Mouse (Mus musculus): Measurements from ENCODE around the gene Osbpl9.

Osbpl9 gene

DNA sequence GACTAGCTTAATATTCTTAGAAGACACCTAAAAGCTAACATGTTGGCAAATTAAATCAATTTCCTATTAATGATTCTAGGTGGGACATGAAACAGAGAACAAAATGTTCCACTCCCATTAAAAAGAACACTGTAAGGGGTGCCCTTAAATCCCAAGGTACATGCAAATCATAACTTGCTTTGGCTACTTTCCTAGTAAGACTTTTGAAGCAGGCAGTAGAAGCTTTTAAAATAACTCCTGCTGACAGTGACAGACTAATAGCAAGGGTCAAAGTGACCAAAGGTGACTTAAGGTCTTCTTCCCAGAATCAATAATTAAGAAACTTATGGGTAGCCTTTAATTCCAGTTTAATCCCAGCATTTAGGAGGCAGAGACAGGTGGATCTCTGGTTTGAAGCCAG, 95.5 kb downstream of the Osbpl9 start:
- no peak for DNase-seq (ENCODE audit: extremely low read depth, low read depth)

DNA sequence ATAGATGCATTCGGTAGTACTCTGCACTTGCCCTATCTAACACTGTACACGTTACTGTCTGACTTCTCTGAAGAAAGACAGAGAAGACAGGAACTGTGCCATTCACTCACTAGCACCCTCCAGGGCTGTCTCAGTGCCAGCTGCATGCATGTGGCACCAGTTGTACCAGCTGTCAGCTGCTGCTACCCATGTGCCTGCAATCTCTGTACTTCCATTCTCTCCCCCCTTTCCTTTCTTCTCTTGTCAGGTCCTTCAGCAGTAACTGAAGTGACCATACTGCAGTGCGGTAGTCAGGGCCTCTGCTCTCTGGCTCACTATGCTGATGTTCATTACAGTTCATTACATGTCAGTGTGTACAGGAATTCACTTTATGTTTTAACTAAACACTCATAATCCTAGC, 96.0 kb downstream of the Osbpl9 start:
- no peak for DNase-seq (ENCODE audit: extremely low read depth, low read depth)

DNA sequence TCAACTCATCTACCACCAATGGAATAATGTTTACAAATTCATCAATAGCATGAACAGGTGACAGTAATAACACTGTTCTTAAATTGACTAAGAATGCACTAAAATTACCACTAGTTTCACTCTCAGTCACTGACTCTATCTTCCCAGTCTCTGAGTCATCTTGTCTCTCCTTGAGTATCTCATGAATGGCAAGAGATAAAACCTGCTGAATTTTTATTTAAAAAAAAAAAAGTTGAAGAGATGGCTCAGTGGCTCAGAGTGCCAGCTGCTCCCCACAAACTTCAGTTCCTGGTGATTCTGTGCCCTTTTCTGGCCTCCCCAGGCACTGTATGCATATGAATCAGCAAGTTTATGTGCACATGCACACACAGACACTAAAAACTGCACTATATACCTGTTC, 96.8 kb downstream of the Osbpl9 start:
- DNase-seq (ENCODE audit: extremely low read depth, low read depth) = no peak

DNA sequence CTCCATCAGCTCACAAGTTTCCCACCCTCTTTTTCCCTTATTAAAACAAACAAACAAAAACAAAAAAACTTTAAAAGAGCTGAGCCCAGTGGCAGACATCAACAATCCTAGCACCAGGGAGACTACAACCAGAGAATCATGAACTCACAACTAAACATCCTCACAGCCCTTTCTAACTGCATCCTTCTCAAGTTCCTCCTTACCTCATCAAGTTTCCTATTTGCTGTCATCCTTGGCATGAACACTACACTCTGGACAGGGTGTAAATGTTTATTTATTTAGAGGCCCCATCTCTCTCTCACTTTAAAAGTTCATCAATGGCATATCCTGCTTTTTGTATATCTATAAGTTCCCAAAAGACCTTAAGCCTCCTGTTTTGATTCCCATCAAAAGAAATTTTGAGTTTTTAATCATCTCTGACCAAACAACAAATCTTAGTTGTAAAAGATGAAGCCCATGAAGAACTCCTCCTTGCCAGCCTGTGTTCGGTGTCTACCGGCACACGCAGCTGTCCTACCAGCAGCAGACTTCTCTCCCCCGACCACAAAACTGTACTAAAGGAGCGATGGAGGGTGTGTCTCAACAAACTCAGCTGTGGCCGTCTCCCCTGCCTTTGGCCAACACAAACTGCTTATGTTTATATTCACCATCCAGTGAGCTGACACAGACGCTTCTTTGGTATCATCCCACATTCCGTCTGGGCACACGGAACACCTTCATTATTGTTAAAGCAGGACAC, 98.8 kb downstream of the Osbpl9 start:
- no peak for DNase-seq (ENCODE audit: extremely low read depth, low read depth)

DNA sequence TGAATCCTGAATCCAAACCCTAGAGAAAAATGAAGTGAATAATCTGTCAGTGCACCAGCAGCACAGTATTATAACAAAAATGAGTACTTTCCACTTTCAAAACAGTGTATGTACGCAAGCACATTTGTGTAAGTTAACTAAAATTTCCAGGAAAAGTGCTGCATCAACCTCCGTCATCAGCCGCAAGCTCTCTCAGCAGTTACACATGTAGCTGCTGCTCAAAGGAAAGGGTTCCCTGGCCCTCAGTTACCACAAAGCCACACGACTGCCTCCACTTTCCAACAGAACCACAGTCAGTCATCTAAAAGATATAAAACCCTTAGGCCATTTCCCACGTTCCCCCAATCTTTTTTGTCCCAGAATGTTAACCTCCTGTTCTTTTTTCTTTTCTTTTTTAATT, 99.5 kb downstream of the Osbpl9 start:
- no peak for DNase-seq (ENCODE audit: extremely low read depth, low read depth)

DNA sequence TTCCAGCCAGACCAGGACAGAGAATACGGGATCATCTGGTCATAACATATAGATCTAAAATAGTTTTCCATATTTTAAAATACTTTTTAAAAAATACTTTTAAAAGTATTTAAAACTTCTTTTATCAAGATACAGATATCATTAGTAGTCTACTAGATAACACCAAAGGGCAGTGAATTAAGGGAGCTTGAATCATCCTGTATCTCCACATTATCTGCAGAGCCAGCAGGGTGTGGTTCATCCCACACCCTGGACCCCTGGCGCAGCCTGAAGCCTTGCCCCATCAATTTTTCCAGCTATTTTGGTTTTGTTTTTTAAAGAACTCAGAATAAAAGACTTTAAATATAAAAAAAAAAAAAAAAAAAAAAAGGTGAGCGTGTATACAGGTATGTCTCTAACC, 103.2 kb downstream of the Osbpl9 start:
- no peak for DNase-seq (ENCODE audit: extremely low read depth, low read depth)

DNA sequence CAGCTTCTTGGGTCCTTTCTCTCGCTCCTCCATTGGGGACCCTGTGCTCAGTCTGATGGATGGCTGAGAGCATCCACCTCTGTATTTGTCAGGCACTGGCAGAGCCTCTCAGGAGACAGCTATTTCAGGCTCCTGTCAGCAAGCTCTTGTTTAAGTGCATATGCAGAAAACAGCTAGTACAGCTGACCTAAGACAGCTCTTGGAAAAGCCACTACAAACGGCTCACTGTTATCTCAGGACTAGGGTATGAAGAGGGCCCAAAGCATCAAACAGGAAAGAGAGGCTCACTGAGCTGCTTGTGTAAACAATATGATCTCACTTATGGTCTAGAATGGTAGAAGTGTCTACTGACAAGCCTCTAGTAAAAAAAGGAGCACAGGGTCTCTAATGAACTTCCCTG, 107.8 kb downstream of the Osbpl9 start:
- no peak for DNase-seq (ENCODE audit: extremely low read depth, low read depth)

DNA sequence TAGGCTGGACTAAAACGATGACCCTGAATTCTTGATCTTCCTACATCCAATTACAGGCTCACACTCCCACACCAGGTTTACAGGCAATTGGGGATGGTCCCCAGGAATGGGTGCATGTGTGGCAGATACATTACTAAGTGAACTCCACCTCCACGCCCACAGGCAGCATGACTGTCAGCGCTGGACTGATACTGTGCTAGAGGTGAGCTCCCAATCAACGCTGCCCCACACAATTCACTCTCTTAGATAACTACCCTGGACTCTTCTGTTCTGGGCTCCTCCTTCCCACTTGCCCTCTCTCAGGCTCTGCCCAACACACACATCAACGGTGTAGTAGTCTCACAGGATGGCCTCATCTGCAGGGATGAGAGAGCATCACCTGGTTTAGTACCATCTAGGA, 109.7 kb downstream of the Osbpl9 start:
- DNase-seq (ENCODE audit: extremely low read depth, low read depth) = no peak

DNA sequence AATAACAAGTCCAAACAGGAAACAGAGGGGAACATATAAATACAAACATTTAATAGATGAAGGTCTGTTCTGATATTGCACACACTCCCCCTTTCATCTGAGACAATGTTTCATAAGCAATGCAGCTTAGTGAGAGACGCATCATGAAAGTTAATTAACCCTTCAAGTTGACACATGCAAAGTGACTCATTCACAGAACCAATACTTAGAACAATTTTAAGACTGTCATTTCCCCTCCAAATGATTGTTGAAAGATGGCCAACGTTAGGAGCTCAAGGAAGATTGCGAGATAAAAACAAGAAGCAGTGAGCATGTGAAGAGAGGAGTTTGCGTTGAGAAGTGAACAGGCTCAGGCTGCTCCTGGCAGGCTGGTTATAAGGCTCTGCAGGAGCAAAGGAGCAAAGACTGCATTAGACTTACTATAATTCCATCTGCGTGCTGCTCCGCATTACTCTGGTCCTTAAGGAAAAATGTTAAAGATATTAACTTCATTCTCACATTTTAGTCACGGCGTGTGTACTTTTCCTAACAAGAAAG, 110.8 kb downstream of the Osbpl9 start:
- no peak for DNase-seq (ENCODE audit: extremely low read depth, low read depth)

DNA sequence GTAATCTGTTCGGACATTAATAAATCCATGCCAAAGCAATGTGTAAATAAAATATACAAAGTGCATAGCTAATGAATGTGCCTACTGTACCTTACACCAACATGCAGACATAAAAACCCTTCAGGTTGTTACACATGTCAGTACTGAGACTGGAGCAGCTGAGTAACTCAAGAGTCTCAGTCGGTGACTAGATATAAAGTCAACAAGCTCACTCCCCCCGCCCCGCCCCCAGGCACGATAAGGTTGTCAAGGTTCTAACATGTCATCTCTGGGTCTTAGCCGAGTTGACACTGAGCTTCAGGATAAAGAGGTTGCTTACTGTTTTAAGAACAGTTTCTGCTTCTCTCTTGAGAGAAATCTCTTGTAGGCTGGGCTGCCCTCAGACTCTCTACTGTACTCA, 112.1 kb downstream of the Osbpl9 start:
- peak; percentile 7 for DNase-seq (ENCODE audit: extremely low read depth, low read depth)

DNA sequence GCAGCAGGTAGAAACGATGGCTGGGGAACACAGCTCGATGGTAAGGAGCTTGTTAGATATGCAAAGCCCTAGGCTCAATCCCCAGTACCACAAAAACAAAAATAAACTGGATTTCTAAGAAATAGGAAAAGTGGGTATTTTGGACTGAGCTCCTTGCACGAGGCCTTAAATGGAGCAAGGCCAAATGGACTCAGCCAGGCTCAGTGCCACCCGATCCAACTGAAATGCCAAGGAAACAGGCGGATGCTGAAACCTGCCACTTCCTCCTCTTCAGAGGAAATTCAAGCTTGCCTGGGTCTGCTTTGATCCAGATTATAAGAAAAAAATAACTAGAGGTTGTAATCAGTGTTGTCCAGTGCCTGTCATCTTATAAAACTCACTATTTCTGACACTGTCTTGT, 112.9 kb downstream of the Osbpl9 start:
- DNase-seq (ENCODE audit: extremely low read depth, low read depth) = no peak

DNA sequence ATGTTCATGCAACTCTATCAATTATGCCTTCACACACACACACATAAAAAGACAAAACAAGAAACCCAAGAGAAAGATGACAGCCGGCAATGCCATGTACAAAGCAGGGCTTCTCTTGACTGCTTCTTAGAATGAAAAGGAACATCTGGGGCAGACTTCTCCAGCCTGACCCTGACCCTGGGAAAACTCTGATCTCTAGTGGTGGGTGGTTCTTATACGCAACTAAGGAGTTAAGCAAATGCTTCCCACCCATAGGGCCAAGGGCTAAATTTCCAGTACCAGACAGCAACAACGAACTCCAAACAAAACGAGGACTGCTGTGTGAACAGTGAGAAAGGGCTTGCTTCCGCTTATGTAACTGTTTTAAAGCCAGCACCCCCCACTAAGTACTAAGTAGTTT, 122.0 kb downstream of the Osbpl9 start:
- no peak for DNase-seq (ENCODE audit: extremely low read depth, low read depth)

DNA sequence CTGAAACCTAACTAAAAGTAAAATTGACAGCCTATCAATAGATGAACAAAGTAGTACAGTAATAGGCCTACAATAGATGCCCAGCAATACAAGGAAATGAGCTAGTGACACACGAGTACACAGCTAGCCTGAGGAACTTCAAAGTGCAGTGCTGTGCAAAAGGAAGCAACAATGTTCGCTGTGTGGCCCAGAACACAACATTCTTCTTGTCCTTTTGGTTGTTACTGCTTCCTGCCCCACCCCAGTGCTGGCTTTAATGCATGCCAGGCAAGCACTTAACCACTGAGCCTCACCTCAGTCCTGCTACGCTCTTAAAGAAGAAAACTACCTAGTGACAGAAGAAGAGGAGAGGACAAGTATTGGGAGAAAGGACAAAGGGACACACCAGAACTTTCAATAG, 122.4 kb downstream of the Osbpl9 start:
- no peak for DNase-seq (ENCODE audit: extremely low read depth, low read depth)

DNA sequence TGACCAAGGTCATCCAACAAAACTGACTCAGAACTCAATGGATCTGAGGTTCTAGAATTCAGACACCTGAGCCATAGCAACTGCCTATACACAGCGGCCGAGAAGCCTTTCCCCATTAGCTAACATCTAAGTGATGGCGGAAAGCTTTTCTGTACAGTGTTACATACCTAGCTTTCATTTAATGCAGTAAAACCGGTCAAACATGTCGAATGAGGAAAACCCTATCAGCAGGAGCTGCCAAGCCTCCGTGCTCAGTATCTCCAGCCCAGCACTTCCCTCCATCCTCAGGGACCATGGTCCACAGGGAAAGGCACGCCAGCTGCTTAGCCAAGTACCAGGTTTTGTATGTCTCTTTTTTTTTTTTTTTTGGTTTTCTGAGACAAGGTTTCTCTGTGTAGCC, 123.1 kb downstream of the Osbpl9 start:
- DNase-seq (ENCODE audit: extremely low read depth, low read depth) = no peak

DNA sequence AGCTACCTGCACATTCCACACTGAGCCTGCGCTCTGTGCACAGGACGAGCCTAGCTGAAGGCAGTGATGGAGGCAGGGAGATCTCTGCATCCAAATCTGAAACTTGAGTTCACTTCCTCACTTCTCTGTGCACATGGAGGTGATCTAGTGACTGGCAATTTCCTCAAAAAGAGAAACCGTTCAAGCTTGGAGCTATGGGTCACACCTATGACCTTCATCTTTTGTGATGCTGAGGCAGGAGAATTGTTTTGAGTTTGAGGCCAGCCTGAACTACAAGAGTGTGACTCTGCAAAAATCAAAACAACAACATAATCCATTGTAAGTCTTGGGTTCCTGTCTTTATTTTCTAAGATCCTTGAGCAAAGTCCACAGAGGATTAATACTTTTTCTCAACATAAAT, 128.8 kb downstream of the Osbpl9 start:
- no peak for DNase-seq (ENCODE audit: extremely low read depth, low read depth)

DNA sequence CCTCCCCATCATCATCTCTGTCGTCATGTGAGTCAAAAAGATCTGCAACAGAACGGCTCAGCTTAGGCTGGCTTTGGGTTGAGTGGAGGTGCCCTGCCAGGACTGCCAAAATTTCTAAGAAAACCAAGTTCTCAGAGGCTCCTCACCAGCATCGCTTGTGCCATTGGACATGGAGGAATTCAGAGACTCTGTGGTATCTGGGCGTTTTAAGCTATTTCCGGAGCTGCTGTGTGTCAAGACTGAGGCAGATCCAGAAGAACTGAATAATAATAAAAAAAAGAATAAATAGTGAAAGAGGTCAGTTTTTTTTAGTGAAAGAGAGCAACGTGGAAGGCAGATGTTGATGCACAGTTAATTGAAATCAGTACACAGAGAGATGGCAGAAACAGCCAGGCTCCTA, 129.2 kb downstream of the Osbpl9 start:
- no peak for DNase-seq (ENCODE audit: extremely low read depth, low read depth)

DNA sequence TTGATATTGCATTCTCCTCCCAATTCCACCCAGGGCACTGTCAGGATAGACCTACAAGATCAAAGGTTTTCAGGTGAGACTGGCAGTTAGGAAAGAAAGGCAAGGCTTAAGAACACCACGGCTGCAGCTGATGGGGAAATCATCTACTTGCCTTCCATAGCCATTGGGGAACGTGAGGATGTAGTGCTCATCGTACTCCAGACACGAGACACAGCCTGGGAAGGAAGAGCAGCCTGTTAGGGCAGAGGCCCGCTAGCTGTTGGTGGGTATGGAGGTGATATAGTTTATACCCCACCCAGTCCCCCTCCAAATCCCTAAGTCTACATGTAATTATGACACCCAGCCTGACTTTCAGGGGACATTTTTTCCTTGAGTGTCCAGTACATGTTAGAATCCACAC, 136.4 kb downstream of the Osbpl9 start:
- DNase-seq (ENCODE audit: extremely low read depth, low read depth) = no peak

DNA sequence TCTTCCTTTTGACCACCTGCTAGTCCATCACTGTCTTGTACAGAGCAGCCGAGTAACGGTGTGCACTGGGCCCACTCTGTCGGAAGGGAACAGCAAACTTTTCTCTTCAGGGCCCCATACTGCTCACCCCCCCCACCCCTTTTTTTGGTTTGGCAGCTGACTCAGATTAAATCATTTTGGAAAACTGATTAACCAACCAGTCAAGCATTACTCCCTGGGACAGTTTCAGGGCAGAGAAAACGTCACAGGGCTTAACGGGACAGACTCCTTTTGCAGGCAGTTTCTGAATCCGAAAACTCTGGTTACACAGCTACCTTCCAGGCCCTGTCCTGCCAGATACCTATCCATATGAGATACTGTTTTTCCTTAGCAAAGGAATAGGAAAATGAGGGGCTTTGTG, 137.1 kb downstream of the Osbpl9 start:
- DNase-seq (ENCODE audit: extremely low read depth, low read depth) = no peak

DNA sequence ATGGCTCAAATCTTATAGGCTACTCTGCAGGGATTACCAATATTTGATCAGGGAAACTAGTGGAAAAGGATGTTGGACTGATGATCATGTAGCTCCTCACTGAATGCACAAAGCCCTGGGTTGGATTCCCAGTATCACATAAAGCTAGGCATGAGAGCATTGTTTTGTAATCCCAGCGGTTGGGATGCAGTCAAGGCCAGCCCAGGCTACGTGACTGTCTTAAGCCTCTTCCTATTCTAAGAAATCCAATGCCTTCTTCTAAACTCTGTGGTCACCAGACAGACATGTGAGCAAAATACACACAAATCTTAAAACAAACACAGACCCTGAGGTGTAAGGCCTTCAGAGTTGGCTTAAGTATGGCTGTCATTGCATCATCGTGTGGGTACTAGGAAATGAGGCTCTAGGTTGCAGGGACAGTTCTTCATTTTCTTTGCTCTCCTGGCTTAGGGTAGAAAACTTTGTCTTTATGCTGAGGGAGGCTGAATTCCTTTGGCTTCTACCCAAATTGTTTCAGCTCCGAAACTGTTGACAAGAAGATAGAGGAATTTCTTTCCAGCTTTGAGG, 142.7 kb downstream of the Osbpl9 start:
- DNase-seq (ENCODE audit: extremely low read depth, low read depth) = no peak

DNA sequence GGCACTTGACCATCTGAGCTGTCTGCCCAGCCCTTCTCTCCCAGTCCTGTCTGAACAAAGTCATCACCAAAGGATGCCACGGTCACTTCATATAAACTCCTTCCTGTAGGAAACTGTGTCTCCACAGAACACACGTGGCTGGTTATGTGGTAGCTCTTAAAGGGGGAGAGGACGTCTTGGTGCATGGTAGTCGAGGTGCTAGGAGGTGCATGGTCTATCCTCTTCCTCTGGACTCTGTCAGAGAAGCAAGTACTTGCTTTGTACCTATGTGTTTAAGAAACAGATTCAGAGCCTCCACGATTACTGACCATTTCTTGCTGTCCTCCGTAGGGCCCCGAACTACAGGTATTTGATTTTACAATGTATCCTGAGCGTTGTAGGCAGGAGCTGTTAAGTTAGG, 144.4 kb downstream of the Osbpl9 start:
- DNase-seq (ENCODE audit: extremely low read depth, low read depth) = no peak

DNA sequence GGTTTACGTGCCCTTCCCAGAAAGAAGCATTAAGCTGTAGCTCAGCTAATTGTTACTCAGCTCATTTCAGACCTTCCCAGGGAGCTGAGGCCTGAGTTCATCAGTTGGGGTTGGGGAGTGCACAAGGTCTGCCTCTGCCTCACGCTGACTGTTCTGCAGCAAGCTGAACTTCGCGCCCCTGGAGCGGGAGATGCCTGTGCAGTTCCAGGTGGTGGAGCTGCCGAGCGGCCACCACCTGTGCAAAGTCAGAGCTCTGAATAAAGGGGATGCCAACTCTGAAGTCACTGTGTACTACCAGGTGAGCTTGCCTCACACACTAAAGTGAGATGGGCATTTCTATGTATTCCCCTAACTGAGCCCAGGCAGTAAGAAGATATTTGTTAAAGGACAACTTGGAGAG, 145.7 kb downstream of the Osbpl9 start:
- no peak for DNase-seq (ENCODE audit: extremely low read depth, low read depth)

DNA sequence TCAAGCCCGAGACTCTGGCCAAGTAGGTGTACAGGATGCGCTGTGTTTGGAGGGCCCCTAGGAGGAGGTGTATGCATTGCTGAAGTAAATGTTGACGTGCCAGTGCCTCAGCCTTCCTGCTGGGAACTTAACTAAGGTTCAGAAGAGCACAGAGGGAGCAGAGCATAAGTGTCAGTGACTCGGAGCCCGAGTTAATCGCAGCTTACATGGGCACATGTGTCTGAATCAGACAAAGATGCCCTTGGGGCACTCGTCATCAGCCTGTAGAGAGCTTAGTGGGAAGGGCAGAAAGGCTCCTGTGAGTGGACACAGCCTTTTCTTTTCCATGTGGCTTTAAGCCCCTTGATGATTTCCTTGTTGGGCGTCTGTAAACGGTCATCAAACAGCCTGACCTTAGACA, 148.1 kb downstream of the Osbpl9 start:
- DNase-seq (ENCODE audit: extremely low read depth, low read depth) = no peak

DNA sequence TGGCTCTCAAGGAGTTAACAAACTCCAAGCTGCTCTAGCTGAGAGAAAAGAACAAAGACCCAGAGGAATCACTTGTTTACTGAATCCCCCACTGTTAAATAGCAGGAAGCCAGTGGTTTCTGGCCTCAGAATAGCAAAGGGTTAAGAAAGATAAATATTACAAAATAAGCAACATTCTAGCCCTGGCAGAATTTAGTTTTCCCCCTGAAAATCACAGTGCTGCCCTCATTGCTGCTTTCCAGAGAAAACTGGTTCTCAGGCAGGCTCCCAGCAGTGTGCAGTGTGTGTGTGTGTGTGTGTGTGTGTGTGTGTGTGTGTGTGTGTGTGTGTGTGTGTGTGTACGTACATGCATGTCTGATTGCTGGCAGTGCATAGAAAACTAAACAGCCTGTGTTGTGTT, 149.8 kb downstream of the Osbpl9 start:
- no peak for DNase-seq (ENCODE audit: extremely low read depth, low read depth)

Data from MEL-GATA-1-ER (cell line).